Mouse (Mus musculus) thymus, postnatal 36 days (tissue): Measurements from ENCODE around the gene Cct4.
A peak's percentile ranks its signal among the peaks of the same experiment; 100 is the strongest.

Experiments used
- DNase-seq, 2 experiments: peaks; one replicate each; pipeline ENCODE4 v3.0.0; 2022; ENCODE audit warnings: mixed read lengths in 2 of 2

Cct4 gene

GRCm38 (mm10) chr11:22985510-22985909 is 4.8 kb upstream of the Cct4 start:
- DNase-seq, result no peak

GRCm38 (mm10) chr11:22987357-22987756 is 3.0 kb upstream of the Cct4 start:
- DNase-seq, result peak in 1 of 2 experiments; percentile 14

GRCm38 (mm10) chr11:22989786-22990185 is 533 bp upstream of the Cct4 start:
- no peak for DNase-seq

GRCm38 (mm10) chr11:22991218-22991835 is 1.0 kb downstream of the Cct4 start:
- DNase-seq, result no peak

- no peak for DNase-seq
Observed at GRCm38 (mm10) chr11:22994271-22994670, 4.0 kb downstream of the Cct4 start.

- DNase-seq, result no peak
Observed at GRCm38 (mm10) chr11:22995461-22995860, 5.1 kb downstream of the Cct4 start.

- no peak for DNase-seq
Observed at GRCm38 (mm10) chr11:22998308-22998707, 8.0 kb downstream of the Cct4 start.

- DNase-seq, result no peak
Observed at GRCm38 (mm10) chr11:23005276-23005675, 15.0 kb downstream of the Cct4 start.

- DNase-seq, result no peak
Observed at GRCm38 (mm10) chr11:23007166-23007480, 16.8 kb downstream of the Cct4 start.

- DNase-seq, result peak; percentile 15 to 16
Observed at GRCm38 (mm10) chr11:23007481-23008180, 17.3 kb downstream of the Cct4 start, which contains the start of gene Fam161a. TSS of gene Fam161a (plus strand) at chr11:23007531.

- DNase-seq, result peak; percentile 65 to 74
Observed at GRCm38 (mm10) chr11:23008181-23008823, 18.0 kb downstream of the Cct4 start.

- no peak for DNase-seq
Observed at GRCm38 (mm10) chr11:23008824-23009200, 18.5 kb downstream of the Cct4 start.

- DNase-seq, result no peak
Observed at GRCm38 (mm10) chr11:23013096-23013495, 22.8 kb downstream of the Cct4 start.

- DNase-seq, result peak in 1 of 2 experiments; percentile 6
Observed at GRCm38 (mm10) chr11:23013580-23014294, 23.4 kb downstream of the Cct4 start.

- DNase-seq, result no peak
Observed at GRCm38 (mm10) chr11:23014996-23015395, 24.7 kb downstream of the Cct4 start.

GRCm38 (mm10) chr11:23017943-23018342 is 27.6 kb downstream of the Cct4 start:
- DNase-seq, result no peak

GRCm38 (mm10) chr11:23020116-23020770 is 29.9 kb downstream of the Cct4 start:
- DNase-seq, result no peak

GRCm38 (mm10) chr11:23020841-23021240 is 30.5 kb downstream of the Cct4 start:
- no peak for DNase-seq

- no peak for DNase-seq
Observed at GRCm38 (mm10) chr11:23023155-23023554, 32.8 kb downstream of the Cct4 start.

GRCm38 (mm10) chr11:23024169-23024568 is 33.9 kb downstream of the Cct4 start:
- DNase-seq, result no peak

- no peak for DNase-seq
Observed at GRCm38 (mm10) chr11:23028957-23029356, 38.6 kb downstream of the Cct4 start.

GRCm38 (mm10) chr11:23029399-23029798 is 39.1 kb downstream of the Cct4 start:
- DNase-seq, result no peak

- DNase-seq, result no peak
Observed at GRCm38 (mm10) chr11:23047252-23047651, 56.9 kb downstream of the Cct4 start.
